Mouse (Mus musculus) MEL (cell line): ENCODE data around the gene Fnd3c2.

Experiments used
- CTCF ChIP-seq, 3 experiments: IDR thresholded peaks in 2 of 3; conservative IDR thresholded peaks in 1 of 3; 2 replicates each; pipeline ENCODE4 v1.5.1; 2011 to 2012; ENCODE audit warnings: low read length in 3 of 3, low read depth in 2 of 3, mild to moderate bottlenecking in 2 of 3, improper control_type of control experiment in 1 of 3, inconsistent platforms in 1 of 3, mixed read lengths in 1 of 3, moderate library complexity in 1 of 3; ENCODE audit not compliant: control insufficient read depth in 1 of 3, insufficient read depth in 1 of 3, poor library complexity in 1 of 3, severe bottlenecking in 1 of 3
- EP300 ChIP-seq, 2 experiments: IDR thresholded peaks; 2 replicates each; pipeline ENCODE4 v1.6.1; 2011; ENCODE audit warnings: improper control_type of control experiment in 2 of 2, low read length in 2 of 2, low read depth in 1 of 2, mild to moderate bottlenecking in 1 of 2
- POLR2A ChIP-seq, 2 experiments: IDR thresholded peaks; 2 replicates each; pipeline ENCODE4 v1.6.1; 2011 to 2012; ENCODE audit warnings: low read length in 2 of 2, mild to moderate bottlenecking in 2 of 2, control low read depth in 1 of 2, improper control_type of control experiment in 1 of 2, low read depth in 1 of 2, moderate library complexity in 1 of 2; ENCODE audit not compliant: control insufficient read depth in 1 of 2, insufficient read depth in 1 of 2, poor library complexity in 1 of 2
- RAD21 ChIP-seq: IDR thresholded peaks from 2 replicates; pipeline ENCODE4 v1.6.1; 2011; ENCODE audit warnings: mild to moderate bottlenecking, low read depth, low read length, improper control_type of control experiment
- TCF12 ChIP-seq: IDR thresholded peaks from 2 replicates; pipeline ENCODE4 v1.6.1; 2014; ENCODE audit warnings: low read depth, mild to moderate bottlenecking, inconsistent platforms, low read length, improper control_type of control experiment, moderate library complexity

DNA sequence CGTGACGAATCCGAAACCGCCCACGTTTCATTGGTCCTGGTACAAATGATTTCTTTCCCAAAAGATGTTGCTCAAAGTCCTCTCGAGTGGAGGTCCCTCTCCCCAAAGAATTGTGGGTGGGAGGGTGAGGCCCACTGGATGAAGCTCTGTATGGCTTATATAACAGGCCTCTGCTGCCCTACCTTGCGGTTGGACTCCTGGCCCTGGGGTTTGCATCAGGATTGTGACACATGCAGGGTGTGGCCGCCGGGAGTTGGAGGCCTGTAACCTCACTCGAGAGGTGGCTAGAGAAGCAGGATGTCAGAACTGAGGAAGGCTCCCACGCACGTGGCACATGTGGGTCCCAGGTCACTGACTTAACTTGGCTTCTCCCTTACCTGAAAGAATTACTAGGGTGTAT lies 67.4 kb downstream of the Fnd3c2 start:
- TF ChIP-seq CTCF (IDR thresholded peaks at IDR 0.05 in 2 of 3, conservative IDR thresholded peaks at IDR 0.05 in 1 of 3; ENCODE audit: control insufficient read depth in 1 of 3, insufficient read depth in 1 of 3, low read depth in 2 of 3, low read length in 3 of 3, poor library complexity in 1 of 3, severe bottlenecking in 1 of 3) (no peak), POLR2A (IDR thresholded peaks at IDR 0.05; ENCODE audit: control insufficient read depth in 1 of 2, insufficient read depth in 1 of 2, low read depth in 1 of 2, low read length in 2 of 2, poor library complexity in 1 of 2) (no peak; a peak in 1 of 4 replicates), TCF12 (no peak), EP300 (IDR thresholded peaks at IDR 0.05; ENCODE audit: low read depth in 1 of 2, low read length in 2 of 2) (no peak), RAD21 (no peak)
